In genomic region chr1:151991505-151991904, GRCm38 (mm10) we compare ENCODE assay signal across 28 mouse cellular contexts.
DNase-seq lines count a peak whose midpoint lies in the region; ATAC-seq and TF ChIP-seq lines count a peak whose summit lies in the region.
"Had no signal": no experiment of that assay in that cellular context is flagged by ENCODE, and none has a peak within 500 bp of the region (broad histone marks: within the 10 kb centered on the region; RNA-seq: fewer than 3 reads in every experiment).

No protein-coding gene starts in this region.

- no peaks in the 10 kb centered on the region for H3K9me3 ChIP-seq in lung, embryonic 14.5 days (ENCODE audit: low read depth, low read length)
- no peaks in the 10 kb centered on the region for H3K9me3 ChIP-seq in MEL (replicated peaks; ENCODE audit: insufficient read depth, low read length)
- peaks cover 4% of the 10 kb centered on the region; the same call in 1 of the 2 replicates for H3K9me3 ChIP-seq in kidney, embryonic 16.5 days (ENCODE audit: low read length)
- H3K9me3 ChIP-seq: hindbrain, embryonic 13.5 days; liver, embryonic 15.5 days; neural tube, embryonic 13.5 days had no signal

- ATAC-seq in lung, embryonic 14.5 days (ENCODE audit: insufficient read depth), result no peak
- ATAC-seq in kidney, embryonic 16.5 days (ENCODE audit: low FRiP score, low TSS enrichment), result no peak
- ATAC-seq: CD4-positive, CD25-positive, alpha-beta regulatory T cell, adult 4 months; forebrain, postnatal 0 days had no signal

- H3K79me2 ChIP-seq in heart, adult 2 months (replicated peaks; ENCODE audit: control insufficient read depth, insufficient read depth, low read length), result 0 out of 2 replicates have a peak, but pooled peaks cover 1% of the 10 kb centered on the region
- no peaks in the 10 kb centered on the region for H3K79me2 ChIP-seq in MEL (ENCODE audit: control insufficient read depth, insufficient read depth, low read length, poor library complexity)

- TF ChIP-seq CTCF in heart, adult 2 months (IDR thresholded peaks at IDR 0.05), result 0 out of 2 replicates have a peak, but pooled peaks have one; percentile 4
- peak; percentile 34; the same call in 1 of the 2 replicates for TF ChIP-seq CTCF in lung, embryonic 14.5 days (IDR thresholded peaks at IDR 0.05; ENCODE audit: low read depth)
- TF ChIP-seq CTCF in MEL (IDR thresholded peaks at IDR 0.05 in 2 of 3, conservative IDR thresholded peaks at IDR 0.05 in 1 of 3; ENCODE audit: control insufficient read depth in 1 of 3, insufficient read depth in 1 of 3, low read depth in 2 of 3, low read length in 3 of 3, poor library complexity in 1 of 3, severe bottlenecking in 1 of 3), result peak; percentile 9 to 35 (median 18); a peak in 4 of 6 replicates
- TF ChIP-seq CTCF in small intestine, adult 2 months (IDR thresholded peaks at IDR 0.05; ENCODE audit: extremely low read depth, insufficient read length, insufficient replicate concordance, low read depth, low read length), result peak; percentile 9; the same call in 1 of the 2 replicates

- no peak overlapping the region for H3K4me2 ChIP-seq in lung, embryonic 14.5 days
- no peak overlapping the region for H3K4me2 ChIP-seq in kidney, embryonic 16.5 days (replicated peaks; ENCODE audit: low read depth, low read length)
- H3K4me2 ChIP-seq: hindbrain, embryonic 13.5 days; liver, embryonic 15.5 days; neural tube, embryonic 13.5 days had no signal

- H3K4me1 ChIP-seq in heart, adult 2 months (ENCODE audit: control insufficient read depth, insufficient read depth, low read length), result no peaks in the 10 kb centered on the region
- peaks cover 5% of the 10 kb centered on the region; the same call in 1 of the 2 replicates for H3K4me1 ChIP-seq in lung, embryonic 14.5 days (ENCODE audit: insufficient read depth)
- no peaks in the 10 kb centered on the region for H3K4me1 ChIP-seq in MEL (ENCODE audit: control insufficient read depth in 1 of 2, insufficient read depth in 2 of 2, low read length in 2 of 2)
- peaks cover 20% of the 10 kb centered on the region; the same call in 1 of the 2 replicates for H3K4me1 ChIP-seq in small intestine, adult 2 months (ENCODE audit: control insufficient read depth, insufficient read depth, insufficient read length, low read length)
- H3K4me1 ChIP-seq in kidney, embryonic 16.5 days (ENCODE audit: insufficient read depth, low read length), result peaks cover 12% of the 10 kb centered on the region
- H3K4me1 ChIP-seq: liver, embryonic 15.5 days; megakaryocyte, embryonic 14.5 days had no signal

- TF ChIP-seq RAD21 in MEL (IDR thresholded peaks at IDR 0.05; ENCODE audit: low read depth, low read length), result no peak; the same call in 1 of the 2 replicates

- WGBS in heart, adult 2 months, result 98% methylated on average over 4 of the region's 4 CpGs
- 94% methylated on average over 4 of the region's 4 CpGs for WGBS in lung, embryonic 14.5 days
- WGBS in small intestine, adult 2 months, result 92% methylated on average over 4 of the region's 4 CpGs
- 97% methylated on average over 4 of the region's 4 CpGs for WGBS in kidney, embryonic 16.5 days

- no peak overlapping the region for H3K4me3 ChIP-seq in heart, adult 2 months
- H3K4me3 ChIP-seq in lung, embryonic 14.5 days (ENCODE audit: low read depth, low read length), result no peak overlapping the region
- no peak overlapping the region for H3K4me3 ChIP-seq in MEL (ENCODE audit: control insufficient read depth in 1 of 2, insufficient read depth in 1 of 2, low read depth in 2 of 2, low read length in 2 of 2)
- H3K4me3 ChIP-seq in small intestine, adult 2 months (ENCODE audit: low read depth, low read length), result no peak overlapping the region
- H3K4me3 ChIP-seq in kidney, embryonic 16.5 days (ENCODE audit: low read length), result no peak overlapping the region
- H3K4me3 ChIP-seq: hindbrain, embryonic 13.5 days; left cerebral cortex, adult 2 months; liver, embryonic 15.5 days; megakaryocyte, embryonic 14.5 days; neural tube, embryonic 13.5 days had no signal

- H3K9ac ChIP-seq in heart, adult 2 months (ENCODE audit: low read depth, low read length), result no peak overlapping the region
- no peak overlapping the region for H3K9ac ChIP-seq in lung, embryonic 14.5 days
- no peak overlapping the region for H3K9ac ChIP-seq in MEL (ENCODE audit: control insufficient read depth, low read depth, low read length, poor library complexity, severe bottlenecking)
- H3K9ac ChIP-seq in kidney, embryonic 16.5 days (replicated peaks; ENCODE audit: low read length), result no peak overlapping the region
- H3K9ac ChIP-seq: forebrain, postnatal 0 days; hindbrain, embryonic 13.5 days; liver, embryonic 15.5 days; neural tube, embryonic 13.5 days had no signal

- no peak for TF ChIP-seq POLR2A in heart, adult 2 months (IDR thresholded peaks at IDR 0.05; ENCODE audit: insufficient read depth, low read depth, low read length)
- no peak for TF ChIP-seq POLR2A in MEL (IDR thresholded peaks at IDR 0.05; ENCODE audit: control insufficient read depth in 1 of 2, insufficient read depth in 1 of 2, low read depth in 1 of 2, low read length in 2 of 2, poor library complexity in 1 of 2)
- TF ChIP-seq POLR2A in small intestine, adult 2 months (IDR thresholded peaks at IDR 0.05; ENCODE audit: low read depth, low read length), result no peak

- H3K27me3 ChIP-seq in heart, adult 2 months (ENCODE audit: control insufficient read depth, insufficient read depth, low read length), result no peaks in the 10 kb centered on the region
- no peaks in the 10 kb centered on the region for H3K27me3 ChIP-seq in lung, embryonic 14.5 days (ENCODE audit: insufficient read depth, low read length)
- H3K27me3 ChIP-seq in MEL (ENCODE audit: control insufficient read depth in 1 of 2, insufficient read depth in 2 of 2, low read length in 2 of 2), result no peaks in the 10 kb centered on the region
- no peaks in the 10 kb centered on the region for H3K27me3 ChIP-seq in small intestine, adult 2 months (ENCODE audit: control insufficient read depth, insufficient read depth, low read length)
- no peaks in the 10 kb centered on the region for H3K27me3 ChIP-seq in kidney, embryonic 16.5 days (ENCODE audit: insufficient read depth, low read length)
- H3K27me3 ChIP-seq: hindbrain, embryonic 13.5 days; liver, embryonic 15.5 days; neural tube, embryonic 13.5 days had no signal

- no peaks in the 10 kb centered on the region for H3K36me3 ChIP-seq in heart, adult 2 months (ENCODE audit: control insufficient read depth, insufficient read depth, low read length)
- H3K36me3 ChIP-seq in lung, embryonic 14.5 days (ENCODE audit: insufficient read depth), result no peaks in the 10 kb centered on the region
- no peaks in the 10 kb centered on the region for H3K36me3 ChIP-seq in MEL (ENCODE audit: control insufficient read depth in 1 of 2, insufficient read depth in 2 of 2, low read length in 2 of 2)
- no peaks in the 10 kb centered on the region for H3K36me3 ChIP-seq in small intestine, adult 2 months (ENCODE audit: control insufficient read depth, insufficient read depth, low read length)
- no peaks in the 10 kb centered on the region for H3K36me3 ChIP-seq in kidney, embryonic 16.5 days (ENCODE audit: insufficient read depth, low read length)
- H3K36me3 ChIP-seq: G1E; hindbrain, embryonic 13.5 days; liver, embryonic 15.5 days; neural tube, embryonic 13.5 days had no signal

- TF ChIP-seq EP300 in heart, adult 2 months (IDR thresholded peaks at IDR 0.05; ENCODE audit: insufficient read depth, low read depth, low read length), result no peak
- no peak for TF ChIP-seq EP300 in MEL (IDR thresholded peaks at IDR 0.05; ENCODE audit: low read depth in 1 of 2, low read length in 2 of 2)

- DNase-seq in heart, adult 2 months, result no peak
- DNase-seq in heart, postnatal 10 days, result no peak
- DNase-seq in lung, embryonic 14.5 days, result no peak
- no peak for DNase-seq in lung, postnatal 25 days (ENCODE audit: low spot score)
- DNase-seq in MEL (ENCODE audit: low read depth, low spot score), result no peak
- DNase-seq: adrenal gland, postnatal 10 days; cerebellum, adult 9-11 months; forebrain, postnatal 0 days; gastrocnemius, postnatal 14 days; heart, adult 18-20 months; heart, postnatal 36 days; kidney, adult 9 months; kidney, postnatal 36 days; layer of hippocampus, adult 9-11 months; lung, postnatal 14 days; midbrain, embryonic 14.5 days; retina, postnatal 1 day; thymus, adult 2 months; thymus, postnatal 4 days had no signal

- no peak overlapping the region for H3K27ac ChIP-seq in heart, adult 2 months
- H3K27ac ChIP-seq in lung, embryonic 14.5 days (ENCODE audit: low read depth), result no peak overlapping the region
- no peak overlapping the region for H3K27ac ChIP-seq in MEL (ENCODE audit: control insufficient read depth, low read depth, low read length)
- H3K27ac ChIP-seq in small intestine, adult 2 months (ENCODE audit: insufficient read depth, low read depth, low read length), result no peak overlapping the region
- no peak overlapping the region for H3K27ac ChIP-seq in kidney, embryonic 16.5 days (ENCODE audit: low read length)
- H3K27ac ChIP-seq: hindbrain, embryonic 13.5 days; left cerebral cortex, adult 2 months; liver, embryonic 15.5 days; neural tube, embryonic 13.5 days had no signal

- intact Hi-C loops in heart, adult 2 months (cut with DNase I), result loop anchor here (5.0 kb wide), 1 partner anchor 41 kb away; no protein-coding TSS in a partner anchor
- intact Hi-C loops in heart, postnatal 10 days (cut with DNase I), result no loop called here

TF ChIP-seq in MEL, 35 proteins besides CTCF, POLR2A, EP300 and RAD21:
- no peak for TF ChIP-seq SMC3 (IDR thresholded peaks at IDR 0.05; ENCODE audit: low read depth, low read length)
- no peak for TF ChIP-seq HCFC1 (IDR thresholded peaks at IDR 0.05; ENCODE audit: low read depth, low read length)
- TF ChIP-seq ZC3H11A (IDR thresholded peaks at IDR 0.05; ENCODE audit: low read depth, low read length), result no peak
- no peak for TF ChIP-seq ZMIZ1 (IDR thresholded peaks at IDR 0.05; ENCODE audit: low read depth, low read length)
- no peak for TF ChIP-seq ZKSCAN1 (IDR thresholded peaks at IDR 0.05; ENCODE audit: low read depth, low read length)
- TF ChIP-seq USF1 (IDR thresholded peaks at IDR 0.05; ENCODE audit: low read depth, low read length), result no peak
- no peak for TF ChIP-seq BHLHE40 (IDR thresholded peaks at IDR 0.05; ENCODE audit: borderline replicate concordance, low read depth, low read length)
- TF ChIP-seq MEF2A (IDR thresholded peaks at IDR 0.05; ENCODE audit: extremely low read depth, insufficient replicate concordance, low read depth, low read length, poor library complexity, severe bottlenecking), result no peak
- no peak for TF ChIP-seq MAZ (IDR thresholded peaks at IDR 0.05; ENCODE audit: low read depth, low read length)
- no peak for TF ChIP-seq CHD2 (IDR thresholded peaks at IDR 0.05; ENCODE audit: low read length)
TF ChIP-seq in MEL: peak in this region for 0.
